Mouse (Mus musculus): ENCODE results near the gene Mxi1. TPM values are rescaled to one million over a fixed set of nuclear protein-coding genes. Genes with fewer than 3 reads are reported as not detected.

Gene Mxi1
- polyA plus RNA-seq, 2 experiments = 25.8 to 40.1 TPM

- DNase-seq (ENCODE audit: low spot score) (peak; percentile 51), ATAC-seq (ENCODE audit: low FRiP score, low read depth) (no peak)
- under 1% methylated on average over 25 of the region's 26 CpGs for WGBS
- Histone ChIP-seq H3K4me3 (replicated peaks; ENCODE audit: low read length) (peak overlapping the region; percentile 86), H3K9ac (ENCODE audit: low read depth, low read length, severe bottlenecking) (peak overlapping the region; percentile 88), H3K36me3 (ENCODE audit: control insufficient read depth, insufficient read depth, low read length) (0 out of 2 replicates have a peak, but pooled peaks cover 2% of the 10 kb centered on the region), H3K4me1 (ENCODE audit: control insufficient read depth, insufficient read depth, low read length) (peaks cover 14% of the 10 kb centered on the region), H3K27me3 (ENCODE audit: control insufficient read depth, insufficient read depth, low read length) (no peaks in the 10 kb centered on the region), H3K27ac (replicated peaks; ENCODE audit: low read depth, low read length) (peak overlapping the region; percentile 98), H3K9me3 (ENCODE audit: control insufficient read depth, low read length) (no peaks in the 10 kb centered on the region), H3K4me2 (replicated peaks; ENCODE audit: low read depth, low read length, severe bottlenecking) (peak overlapping the region; percentile 97)
- TF ChIP-seq POLR2A (IDR thresholded peaks at IDR 0.05; ENCODE audit: borderline replicate concordance, extremely low read depth, insufficient read depth, insufficient read length) = no peak
Measured at GRCm38 (mm10) chr19:53312336-53312871, 2.1 kb downstream of the Mxi1 start.

- ATAC-seq (ENCODE audit: low FRiP score, low read depth) (peak; percentile 9; the same call in 1 of the 2 replicates), DNase-seq (ENCODE audit: low spot score) (peak; percentile 65)
- WGBS = under 1% methylated on average over 54 of the region's 63 CpGs
- H3K4me2 ChIP-seq (replicated peaks; ENCODE audit: low read depth, low read length, severe bottlenecking) = peak overlapping the region; percentile 97
- peak overlapping the region; percentile 98 for H3K27ac ChIP-seq (replicated peaks; ENCODE audit: low read depth, low read length)
- H3K9me3 ChIP-seq (ENCODE audit: control insufficient read depth, low read length) = no peaks in the 10 kb centered on the region
- H3K4me1 ChIP-seq (ENCODE audit: control insufficient read depth, insufficient read depth, low read length) = peaks cover 14% of the 10 kb centered on the region
- 0 out of 2 replicates have a peak, but pooled peaks have one; percentile 1 for TF ChIP-seq POLR2A (IDR thresholded peaks at IDR 0.05; ENCODE audit: borderline replicate concordance, extremely low read depth, insufficient read depth, insufficient read length)
- H3K9ac ChIP-seq (ENCODE audit: low read depth, low read length, severe bottlenecking) = peak overlapping the region; percentile 88
- H3K36me3 ChIP-seq (ENCODE audit: control insufficient read depth, insufficient read depth, low read length) = 0 out of 2 replicates have a peak, but pooled peaks cover 2% of the 10 kb centered on the region
- no peaks in the 10 kb centered on the region for H3K27me3 ChIP-seq (ENCODE audit: control insufficient read depth, insufficient read depth, low read length)
- H3K4me3 ChIP-seq (replicated peaks; ENCODE audit: low read length) = peak overlapping the region; percentile 86
Measured at GRCm38 (mm10) chr19:53312951-53313683, 2.8 kb downstream of the Mxi1 start.

DNA sequence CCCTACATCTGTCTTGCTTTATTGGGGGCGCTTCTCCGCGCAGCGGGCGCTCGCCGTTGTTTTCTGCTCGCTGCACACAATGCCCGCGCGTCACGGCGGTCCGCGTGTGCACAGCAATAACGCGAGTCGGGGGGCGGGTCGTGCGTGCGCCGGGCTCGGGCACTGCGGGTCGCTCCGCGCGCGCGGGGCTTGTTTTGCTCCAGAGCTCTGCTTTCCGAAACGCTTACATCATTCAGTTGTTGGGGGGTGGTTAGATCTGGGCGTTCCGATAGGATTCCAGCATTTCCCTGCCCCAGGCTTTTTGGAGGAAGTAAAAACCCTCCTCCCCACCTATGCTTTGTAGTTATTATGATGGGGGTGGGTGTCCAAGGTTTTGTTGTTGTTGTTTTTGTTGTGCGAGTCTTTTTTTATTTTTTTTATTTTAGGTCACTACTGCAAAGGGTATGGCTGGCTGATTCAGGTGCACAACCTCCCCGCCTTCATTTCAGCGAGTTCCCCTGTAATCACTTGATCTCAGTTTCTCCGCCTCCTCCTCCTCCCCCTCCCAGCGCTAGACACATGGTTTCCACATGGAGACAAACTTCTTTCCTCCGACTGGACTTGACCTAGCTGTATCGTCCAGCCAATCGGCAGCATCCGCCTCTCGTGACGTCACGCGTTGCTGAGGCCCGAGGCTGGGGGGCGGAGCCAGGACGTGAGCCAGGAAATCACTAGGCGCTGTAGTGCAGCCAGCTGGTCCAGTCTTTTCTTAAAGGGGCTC lies 3.5 kb downstream of the Mxi1 start:
- WGBS = under 1% methylated on average over 52 of the region's 52 CpGs
- Histone ChIP-seq H3K27me3 (ENCODE audit: control insufficient read depth, insufficient read depth, low read length) (no peaks in the 10 kb centered on the region), H3K4me2 (replicated peaks; ENCODE audit: low read depth, low read length, severe bottlenecking) (peak overlapping the region; percentile 97), H3K4me1 (ENCODE audit: control insufficient read depth, insufficient read depth, low read length) (peaks cover 14% of the 10 kb centered on the region), H3K4me3 (replicated peaks; ENCODE audit: low read length) (peak overlapping the region; percentile 86), H3K36me3 (ENCODE audit: control insufficient read depth, insufficient read depth, low read length) (0 out of 2 replicates have a peak, but pooled peaks cover 2% of the 10 kb centered on the region), H3K27ac (replicated peaks; ENCODE audit: low read depth, low read length) (peak overlapping the region; percentile 98), H3K9me3 (ENCODE audit: control insufficient read depth, low read length) (no peaks in the 10 kb centered on the region), H3K9ac (ENCODE audit: low read depth, low read length, severe bottlenecking) (peak overlapping the region; percentile 88)
- TF ChIP-seq POLR2A (IDR thresholded peaks at IDR 0.05; ENCODE audit: borderline replicate concordance, extremely low read depth, insufficient read depth, insufficient read length) = no peak
- DNase-seq (ENCODE audit: low spot score) = peak; percentile 97
- peak; percentile 91 for ATAC-seq (ENCODE audit: low FRiP score, low read depth)

DNA sequence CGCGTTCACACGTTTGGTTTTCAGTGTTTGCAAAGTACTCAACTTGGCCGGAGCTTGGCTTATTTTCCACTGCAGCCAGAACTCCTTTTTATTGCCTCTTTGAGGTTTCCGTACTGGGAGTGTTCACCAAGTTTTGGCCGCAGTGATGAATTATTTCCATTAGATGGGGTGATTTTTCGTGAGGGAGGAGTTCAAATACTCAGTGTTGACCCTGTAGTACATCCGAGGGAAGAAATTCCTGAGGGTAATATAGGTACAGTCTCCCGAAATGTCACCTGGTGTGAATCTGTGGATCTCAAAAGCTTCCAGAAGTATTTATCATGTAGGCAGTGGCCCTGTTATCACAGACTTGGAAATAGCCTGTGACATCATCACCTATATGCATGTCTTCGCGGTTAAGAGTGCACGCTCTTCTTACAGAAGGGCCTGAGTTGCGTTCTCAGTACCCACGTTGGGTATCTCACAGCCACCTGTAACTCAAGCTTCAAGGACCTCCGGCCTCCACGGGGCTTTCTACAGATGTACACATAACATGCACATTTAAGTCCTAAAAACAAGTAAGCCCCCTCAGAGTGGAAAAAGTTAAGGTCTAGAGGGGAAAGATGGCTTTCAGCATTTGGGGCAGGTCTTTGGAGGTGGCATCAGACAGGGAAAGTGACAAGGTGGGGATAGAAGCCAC lies 4.4 kb downstream of the Mxi1 start:
- ATAC-seq (ENCODE audit: low FRiP score, low read depth) = peak; percentile 13
- Histone ChIP-seq H3K9ac (ENCODE audit: low read depth, low read length, severe bottlenecking) (no peak overlapping the region), H3K27ac (replicated peaks; ENCODE audit: low read depth, low read length) (peak overlapping the region; percentile 75), H3K4me2 (replicated peaks; ENCODE audit: low read depth, low read length, severe bottlenecking) (peak overlapping the region; percentile 97), H3K9me3 (ENCODE audit: control insufficient read depth, low read length) (no peaks in the 10 kb centered on the region), H3K4me3 (replicated peaks; ENCODE audit: low read length) (peak overlapping the region; percentile 86), H3K36me3 (ENCODE audit: control insufficient read depth, insufficient read depth, low read length) (0 out of 2 replicates have a peak, but pooled peaks cover 2% of the 10 kb centered on the region), H3K4me1 (ENCODE audit: control insufficient read depth, insufficient read depth, low read length) (peaks cover 14% of the 10 kb centered on the region), H3K27me3 (ENCODE audit: control insufficient read depth, insufficient read depth, low read length) (no peaks in the 10 kb centered on the region)
- no peak for TF ChIP-seq POLR2A (IDR thresholded peaks at IDR 0.05; ENCODE audit: borderline replicate concordance, extremely low read depth, insufficient read depth, insufficient read length)
- DNase-seq (ENCODE audit: low spot score) = no peak
- 38% methylated on average over 16 of the region's 16 CpGs for WGBS
